Mouse (Mus musculus) gastrocnemius, postnatal 25 days (tissue): ENCODE results near the gene Clec4b2. TPM values are rescaled to one million over a fixed set of nuclear protein-coding genes. Genes with fewer than 3 reads are reported as not detected.
"Not testable (repeated sequence)": the region's sequence is repeated elsewhere in the genome, so short reads cannot be mapped to it uniquely, and the experiment has no call there.

Experiments used
- DNase-seq: peaks from one replicate; pipeline ENCODE4 v3.0.0; 2022
- long read RNA-seq, 2 experiments: library from polyadenylated mRNA; stranded (forward); transcript quantifications; one replicate each; pipeline ENCODE4 v2.0.0; 2021
- total RNA-seq, 2 experiments: library from RNA; stranded (reverse); gene quantifications; 1 replicate in 1 of 2; 2 replicates in 1 of 2; pipeline ENCODE4 v1.2.3; 2021

Gene Clec4b2
- not detected for total RNA-seq
- long read RNA-seq, experiment 1 = 0 reads
- long read RNA-seq, experiment 2 = 0 reads

DNA sequence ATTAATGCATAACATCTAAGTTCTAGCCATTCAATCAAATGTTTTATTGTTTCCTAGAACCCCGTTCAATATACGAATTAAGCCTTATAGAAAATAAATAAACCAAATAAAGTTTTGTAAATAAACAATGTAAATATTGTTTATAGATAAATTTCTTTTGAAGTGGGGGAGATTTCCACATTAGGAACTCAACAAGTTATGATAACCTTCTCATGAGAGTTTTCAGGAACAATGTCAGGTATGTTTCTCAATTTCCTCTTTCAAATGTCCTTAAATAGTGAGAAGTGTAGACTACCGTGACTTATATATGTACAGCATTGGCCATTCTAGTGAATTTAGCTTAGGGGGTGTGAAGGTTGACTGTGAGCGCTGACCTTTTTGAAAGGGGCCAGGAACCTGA, at the start of gene Clec4b2:
Gene Clec4b2 (plus strand): TSS at position 301 of the 400 bp plus-strand sequence.
- no peak for DNase-seq

DNA sequence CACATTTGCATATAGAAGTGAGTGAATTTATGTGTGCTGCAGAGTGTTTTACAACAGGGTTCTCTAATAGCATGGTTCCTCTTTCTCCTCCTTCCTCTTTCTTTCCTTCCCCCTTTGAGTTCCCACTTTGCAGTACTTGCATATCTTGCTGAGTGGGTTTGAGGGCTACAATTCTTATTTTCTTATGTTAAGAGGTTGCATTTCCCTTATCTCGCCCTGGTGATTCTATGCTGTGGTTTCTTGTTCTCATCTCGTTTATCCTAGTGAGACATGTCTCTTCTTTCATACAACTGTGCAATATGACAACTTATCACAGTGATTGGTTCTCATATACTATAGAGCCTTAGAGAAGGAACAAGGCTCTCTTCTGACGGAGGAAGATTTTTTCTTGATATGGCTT, 49.5 kb upstream of the Clec4b2 start:
- DNase-seq = no peak

DNA sequence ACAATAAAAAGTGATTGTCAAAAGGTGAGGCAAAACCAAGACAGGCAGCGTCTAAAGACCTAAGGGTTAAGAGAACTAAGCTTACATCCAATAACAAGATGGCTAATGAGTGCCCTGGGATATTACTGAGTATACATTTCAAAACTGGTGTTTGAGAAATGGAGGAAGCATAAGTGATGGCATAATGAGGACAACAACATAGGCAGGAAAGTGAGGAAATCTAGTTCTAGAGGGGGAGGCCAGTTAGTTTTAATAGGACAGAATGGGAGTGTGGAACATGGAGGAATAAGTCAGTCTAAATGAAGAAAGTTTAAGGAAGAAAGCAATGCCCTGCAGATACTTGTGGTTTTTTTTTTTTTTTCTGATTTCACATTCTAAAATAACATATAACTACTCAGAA, 45.5 kb upstream of the Clec4b2 start:
- no peak for DNase-seq

- not testable (repeated sequence) for DNase-seq
These were observed 34.7 kb upstream of the Clec4b2 start for GRCm38 (mm10) chr6:123137766-123138526.

- DNase-seq = no peak
These were observed 2.6 kb upstream of the Clec4b2 start for GRCm38 (mm10) chr6:123170106-123170505.

DNA sequence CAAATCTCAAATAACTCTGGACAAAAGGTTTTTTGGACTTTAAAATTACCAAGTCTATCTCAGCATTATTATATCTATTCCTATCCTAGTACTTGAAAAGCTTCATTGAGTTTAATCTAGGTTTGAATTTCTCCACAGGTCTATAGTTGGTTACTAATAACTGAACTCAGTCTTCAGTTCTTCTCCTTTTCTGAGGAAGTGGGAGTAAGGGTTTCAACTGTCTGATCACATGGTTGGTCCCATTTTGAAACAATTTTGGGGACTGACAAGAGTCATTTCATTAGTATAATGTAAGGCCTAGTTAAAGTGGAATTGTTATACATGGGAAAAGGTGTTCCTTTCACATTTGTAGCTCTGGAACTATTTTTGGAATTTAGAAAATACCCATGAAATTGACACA, 1.7 kb upstream of the Clec4b2 start:
- no peak for DNase-seq

DNA sequence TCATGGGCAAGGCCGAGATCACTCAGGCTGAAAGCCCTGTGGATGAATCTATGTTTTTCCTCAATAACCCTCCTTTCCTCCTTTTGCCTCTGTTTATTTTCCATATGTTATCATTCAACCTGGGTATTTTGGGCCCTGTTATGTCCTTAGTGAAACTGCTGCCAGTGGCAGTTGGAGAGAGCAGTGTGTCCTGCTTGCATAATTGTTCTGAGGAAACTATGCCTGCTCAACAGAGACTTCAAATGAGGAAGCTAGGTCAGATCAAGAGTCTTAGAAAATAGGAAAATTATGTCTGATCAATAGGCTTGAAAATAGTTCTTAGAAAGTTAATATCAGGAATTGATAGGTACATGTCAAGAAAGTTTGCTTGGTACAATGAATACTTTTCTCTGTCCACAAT, 2.9 kb downstream of the Clec4b2 start:
- DNase-seq = no peak

GRCm38 (mm10) chr6:123184862-123185261, 12.2 kb downstream of the Clec4b2 start:
- not testable (repeated sequence) for DNase-seq

DNA sequence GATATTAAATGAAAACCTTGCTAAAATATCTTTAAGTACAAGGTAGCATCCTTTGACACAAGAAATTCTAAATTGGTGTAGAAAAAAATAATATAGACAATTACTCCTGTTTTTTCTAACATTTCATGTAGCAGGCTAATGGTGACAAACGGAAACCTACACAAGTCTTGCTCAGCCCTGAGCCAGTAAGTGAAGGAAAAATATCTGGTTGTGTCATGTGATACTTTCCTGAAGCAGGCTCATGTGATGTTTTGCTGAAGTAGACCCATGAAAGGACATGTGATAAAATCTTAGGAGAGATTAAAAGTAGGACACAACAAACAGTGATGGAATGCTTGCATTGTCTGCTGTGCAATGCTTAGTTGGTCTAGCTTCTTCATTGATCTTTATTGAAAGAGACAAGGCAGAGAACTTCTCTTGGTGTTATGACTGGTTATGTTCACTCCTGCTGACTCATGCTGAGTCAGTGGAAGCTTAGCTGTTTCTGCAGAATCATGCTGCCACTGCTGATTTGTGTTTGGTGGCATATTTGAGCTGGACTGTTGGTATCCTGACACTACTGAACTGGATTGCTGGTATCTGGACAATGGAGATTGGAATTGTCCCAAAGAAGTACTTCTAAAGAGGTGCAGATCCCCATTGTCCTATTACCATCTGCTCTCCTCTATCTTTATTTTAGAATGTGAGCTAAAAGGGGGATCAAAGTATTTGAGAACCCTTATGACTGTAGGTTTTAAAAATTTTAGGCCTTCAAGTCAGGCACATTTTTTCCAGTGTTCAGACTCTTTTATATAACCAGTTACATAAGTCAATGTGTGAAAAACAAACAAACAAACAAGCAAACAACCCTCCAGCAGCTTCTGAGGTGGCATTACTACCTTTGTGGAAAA, 34.7 kb downstream of the Clec4b2 start:
- DNase-seq = no peak

DNA sequence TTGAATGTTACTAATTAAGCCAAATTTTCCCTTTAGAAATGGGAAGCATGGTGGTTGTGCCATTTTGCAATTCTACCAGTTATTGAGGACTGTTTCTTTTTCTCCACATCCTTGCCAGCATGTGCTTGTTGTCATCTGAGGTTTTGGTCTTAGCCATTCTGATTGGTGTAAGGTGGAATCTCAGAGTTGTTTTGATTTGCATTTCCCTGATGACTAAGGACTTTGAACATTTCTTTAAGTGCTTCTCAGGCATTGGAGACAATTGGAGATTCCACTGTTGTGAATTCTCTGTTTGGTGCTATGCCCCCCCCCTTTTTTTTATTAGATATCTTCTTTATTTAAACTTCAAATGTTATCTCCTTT, 35.4 kb downstream of the Clec4b2 start:
- DNase-seq = not testable (repeated sequence)

DNA sequence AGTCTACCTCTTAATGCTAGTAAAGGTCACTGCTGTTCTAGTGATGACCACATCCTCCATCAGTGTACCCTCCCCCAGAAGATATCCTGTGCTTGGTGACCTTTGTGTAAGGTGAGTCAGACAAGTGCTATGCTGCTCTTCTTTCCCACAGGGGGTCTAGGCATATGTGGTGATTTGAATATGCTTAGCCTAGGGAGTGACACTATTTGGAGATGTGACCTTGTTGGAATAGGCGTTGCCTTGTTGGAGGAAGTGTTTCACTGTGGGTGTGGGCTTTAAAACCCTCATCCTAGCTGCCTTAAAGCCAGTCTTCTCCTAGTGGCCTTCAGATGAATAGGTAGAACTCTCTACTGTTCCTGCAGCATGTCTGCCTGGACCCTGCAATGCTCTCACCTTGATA, 39.0 kb downstream of the Clec4b2 start:
- DNase-seq = no peak

DNA sequence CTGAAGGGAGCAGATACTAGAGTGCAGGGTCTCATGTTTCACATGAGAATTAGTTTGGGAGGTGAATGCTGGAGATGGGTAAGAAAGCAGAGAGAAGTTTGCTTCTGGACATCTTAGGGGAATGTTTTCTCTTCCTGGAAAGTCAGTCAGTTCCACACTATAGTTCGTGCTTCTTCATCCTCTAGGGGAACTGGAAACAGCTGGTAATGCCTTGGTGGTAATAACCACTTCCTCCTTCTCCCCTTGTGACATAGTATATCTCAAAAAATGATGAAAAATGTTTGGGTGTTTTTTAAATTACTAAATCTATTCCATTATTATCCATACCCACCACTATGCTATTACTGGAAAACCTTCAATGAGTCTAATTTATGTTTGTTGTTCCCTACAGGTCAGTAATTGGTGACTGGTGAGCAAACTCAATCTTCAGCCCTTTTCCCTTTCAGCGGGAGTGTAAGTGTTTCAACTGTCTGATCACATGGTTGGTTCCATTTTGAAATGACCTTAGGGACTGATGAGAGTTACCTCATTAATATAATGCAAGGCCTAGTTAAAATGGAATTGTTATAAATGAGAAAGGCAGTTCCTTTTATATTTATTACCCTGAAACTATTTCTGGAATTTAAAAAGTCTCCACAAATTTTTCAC, 55.0 kb downstream of the Clec4b2 start:
- no peak for DNase-seq

DNA sequence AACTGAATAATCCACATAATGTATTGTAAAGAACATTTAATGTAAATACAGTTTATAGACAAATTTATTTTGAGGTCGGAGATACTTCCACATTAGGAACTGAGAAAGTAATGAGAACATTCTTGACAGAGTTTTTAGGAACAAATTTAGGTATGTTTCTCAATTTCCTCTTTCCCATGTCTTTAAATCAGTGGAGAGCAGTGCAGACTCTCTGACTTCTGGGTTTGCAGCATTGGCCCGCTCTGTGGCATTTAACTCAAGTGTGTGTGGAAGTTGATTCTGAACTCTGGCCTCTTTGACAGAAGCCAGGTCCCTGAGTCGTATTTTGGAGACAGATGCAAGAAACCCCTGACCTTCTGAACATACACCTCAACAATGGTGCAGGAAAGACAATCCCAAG, 57.0 kb downstream of the Clec4b2 start, which contains the start of gene Clec4n:
Gene Clec4n (plus strand): TSS at position 200 of the 400 bp plus-strand sequence.
- DNase-seq = no peak

DNA sequence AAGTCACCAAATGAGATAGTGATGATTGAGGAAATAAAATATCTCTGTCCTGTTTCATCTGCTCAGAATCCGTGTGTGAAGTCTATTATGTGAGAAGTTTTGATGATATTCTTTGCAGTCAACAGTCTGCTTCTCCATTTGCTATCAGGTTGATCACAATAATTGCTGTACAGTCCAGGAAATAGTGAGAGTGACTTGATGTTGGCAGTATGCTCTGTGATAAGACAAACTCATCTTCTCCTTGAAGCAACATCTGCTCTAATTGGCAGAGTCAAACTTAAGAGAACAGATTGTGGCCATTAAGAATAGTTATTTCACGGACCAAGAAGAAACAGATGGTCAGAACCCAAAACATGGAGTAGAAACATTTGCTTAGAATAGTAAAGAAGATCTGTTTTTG, 58.5 kb downstream of the Clec4b2 start:
- DNase-seq = no peak

DNA sequence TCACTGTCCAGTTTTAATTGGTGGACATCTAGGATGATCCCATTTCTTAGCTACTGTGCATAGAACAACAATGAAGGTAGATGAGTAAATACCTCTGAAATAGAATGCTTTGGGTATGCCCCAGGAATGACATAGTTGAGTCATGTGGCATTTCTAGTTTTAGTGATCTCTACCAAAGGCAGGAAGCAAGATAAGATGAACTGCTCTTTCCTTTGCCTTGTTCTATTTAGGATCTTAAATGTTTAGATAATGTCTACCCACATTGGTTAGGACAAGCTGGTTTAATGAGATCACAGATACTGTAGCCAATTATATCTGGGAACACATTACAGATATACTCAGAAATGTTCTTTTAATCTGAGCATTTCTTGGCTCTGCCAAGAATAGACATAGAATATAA, 64.9 kb downstream of the Clec4b2 start:
- DNase-seq = no peak

- DNase-seq = no peak
These were observed 71.5 kb downstream of the Clec4b2 start for GRCm38 (mm10) chr6:123244201-123244600.

DNA sequence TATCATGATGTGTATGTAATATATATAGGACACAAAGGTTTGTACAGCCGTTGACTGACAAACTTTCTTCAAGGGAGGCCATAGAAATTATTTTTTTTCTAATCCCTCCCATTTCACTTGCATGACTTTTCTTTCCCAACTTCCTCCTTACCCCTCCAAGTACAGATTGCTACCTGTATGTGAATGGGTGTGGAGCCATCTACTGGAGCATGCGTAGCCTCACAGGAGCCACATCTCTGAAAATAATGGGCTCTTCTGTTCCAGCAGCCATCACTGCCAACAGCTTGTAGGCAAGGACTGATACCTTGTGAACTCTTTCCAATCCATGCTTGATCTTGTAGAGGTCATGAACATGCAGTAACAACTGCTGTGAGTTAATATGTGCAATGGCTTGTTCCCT, 76.2 kb downstream of the Clec4b2 start:
- not testable (repeated sequence) for DNase-seq

DNA sequence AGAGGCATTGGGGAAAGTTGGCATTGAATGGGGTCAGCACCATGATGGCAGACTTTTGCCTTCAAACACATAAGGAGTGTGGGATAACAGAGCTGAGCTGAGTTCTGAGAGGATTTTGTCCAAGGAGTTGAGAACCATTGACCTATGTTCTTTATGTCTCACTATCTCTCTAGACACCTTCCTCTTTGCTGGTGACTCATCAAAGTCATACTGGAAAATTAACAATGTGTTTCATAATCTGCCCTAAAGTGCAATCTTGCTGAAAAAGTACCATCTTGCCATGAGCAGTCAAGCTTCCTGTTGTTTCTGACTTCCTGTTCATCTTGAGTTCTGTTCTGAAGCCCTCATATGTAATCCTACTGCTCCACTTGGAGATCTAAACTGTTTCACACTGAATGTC, 80.0 kb downstream of the Clec4b2 start:
- no peak for DNase-seq
